In genomic region chr3:61595574-61595973, GRCm38 (mm10) we compare ENCODE assay signal across 11 mouse cellular contexts.
"Had no signal": no experiment of that assay in that cellular context is flagged by ENCODE, and none has a peak within 500 bp of the region (broad histone marks: within the 10 kb centered on the region; RNA-seq: fewer than 3 reads in every experiment).

No protein-coding gene starts in this region.

- DNase-seq: liver, postnatal 0 days; lung, adult 2 months; retina, postnatal 1 day; right cerebral cortex, adult 18-20 months; right cerebral cortex, postnatal 25 days; thymus, adult 2 months; thymus, postnatal 25 days; thymus, postnatal 4 days had no signal

- ATAC-seq: liver, postnatal 0 days; lung, postnatal 0 days; midbrain, embryonic 13.5 days; midbrain, embryonic 15.5 days had no signal
